Mouse (Mus musculus) midbrain, embryonic 15.5 days (tissue): ENCODE data around the gene Arhgap23. TPM values are rescaled to one million over a fixed set of nuclear protein-coding genes. Genes with fewer than 3 reads are reported as not detected.

Experiments used
- ATAC-seq: fragments of 200-750 bp; cut with Nextera tagmentation; replicated peaks from 2 replicates; pipeline ENCODE4 v1.8.0; 2017; ENCODE audit warnings: moderate TSS enrichment
- H3K27ac ChIP-seq: fragments of 300-500 bp; sonication (generic); 2 replicates; pipeline ENCODE4 v1.5.1; 2015; ENCODE audit warnings: mild to moderate bottlenecking, inconsistent platforms
- H3K27me3 ChIP-seq: fragments of 300-500 bp; sonication (generic); replicated peaks from 2 replicates; pipeline ENCODE4 v1.6.1; 2015; ENCODE audit warnings: inconsistent platforms
- H3K36me3 ChIP-seq: fragments of 300-500 bp; sonication (generic); replicated peaks from 2 replicates; pipeline ENCODE4 v1.6.1; 2015; ENCODE audit warnings: inconsistent platforms
- H3K4me1 ChIP-seq: fragments of 300-500 bp; sonication (generic); 2 replicates; pipeline ENCODE4 v1.6.1; 2015; ENCODE audit warnings: inconsistent platforms
- H3K4me2 ChIP-seq: fragments of 300-500 bp; sonication (generic); 2 replicates; pipeline ENCODE4 v1.6.1; 2015; ENCODE audit warnings: inconsistent platforms, mild to moderate bottlenecking, moderate library complexity
- H3K4me3 ChIP-seq: fragments of 300-500 bp; sonication (generic); 2 replicates; pipeline ENCODE4 v1.5.1; 2015; ENCODE audit warnings: mild to moderate bottlenecking, inconsistent platforms
- H3K9ac ChIP-seq: fragments of 300-500 bp; sonication (generic); 2 replicates; pipeline ENCODE4 v1.6.1; 2015; ENCODE audit warnings: mild to moderate bottlenecking, inconsistent platforms
- H3K9me3 ChIP-seq: fragments of 300-500 bp; sonication (generic); 2 replicates; pipeline ENCODE4 v1.6.1; 2016; ENCODE audit warnings: inconsistent platforms
- WGBS: fragments of 180-500 bp; shearing (Covaris S2); methylation state at CpG from one replicate; pipeline ENCODE4 v1.1.7; 2015; ENCODE audit warnings: mixed read lengths; 5-methylcytosine and 5-hydroxymethylcytosine counted together
- polyA plus RNA-seq: library from polyadenylated mRNA; unstranded; fragments of >200 nt; fragmentation: Nextera tagmentation; extraction: Ambion mirVana; gene quantifications from 2 replicates; pipeline ENCODE4 v1.2.1, GENCODE M21; 2015

The Arhgap23 gene
- polyA plus RNA-seq, 1 experiment from 2014 or later, result 10.9 TPM

DNA sequence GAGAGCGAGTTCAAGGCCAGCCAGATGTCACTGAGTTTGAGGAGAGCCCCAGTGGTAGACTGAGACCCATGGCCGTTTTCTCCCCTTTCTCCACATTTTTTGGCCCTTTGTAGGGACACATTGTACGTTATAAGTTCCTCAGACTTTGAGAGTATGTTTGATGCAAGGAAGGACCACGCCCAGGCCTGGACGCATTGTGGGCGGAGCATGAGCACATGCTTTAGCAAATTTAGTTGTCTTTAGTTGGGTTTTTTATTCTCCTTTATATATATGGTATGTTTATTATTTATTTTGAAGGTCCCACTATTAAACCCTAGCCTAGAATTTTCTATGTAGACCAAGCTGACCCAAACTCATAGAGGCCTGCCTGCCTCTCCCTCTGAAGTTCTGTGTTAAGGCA lies 63.0 kb downstream of the Arhgap23 start:
- H3K4me3 ChIP-seq, result no peak overlapping the region
- no peaks in the 10 kb centered on the region for H3K9me3 ChIP-seq
- H3K4me1 ChIP-seq, result no peaks in the 10 kb centered on the region
- H3K27me3 ChIP-seq, result no peaks in the 10 kb centered on the region
- no peak overlapping the region for H3K27ac ChIP-seq
- peaks cover 21% of the 10 kb centered on the region for H3K36me3 ChIP-seq
- H3K4me2 ChIP-seq, result no peak overlapping the region
- H3K9ac ChIP-seq, result no peak overlapping the region
- no peak for ATAC-seq
- 85% methylated on average over 6 of the region's 6 CpGs for WGBS

DNA sequence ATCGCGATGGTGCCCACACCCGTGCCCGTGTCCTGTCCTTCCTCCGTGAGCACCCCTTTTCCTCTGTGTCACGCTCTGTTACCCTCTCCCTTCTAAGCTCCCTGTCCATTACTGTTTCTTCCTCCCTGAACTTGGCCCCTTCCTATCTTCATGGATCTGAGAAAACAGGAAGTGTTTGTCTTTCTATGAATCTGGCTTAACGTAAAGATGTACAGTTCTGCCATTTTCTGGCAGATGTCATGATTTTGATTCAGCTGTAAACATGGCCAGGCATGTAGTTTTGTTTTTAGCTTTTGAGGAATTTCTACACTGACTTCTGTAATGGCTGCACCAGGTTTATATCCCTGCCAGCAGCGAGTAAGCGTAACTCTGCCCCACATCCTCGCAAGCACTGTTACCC lies 63.8 kb downstream of the Arhgap23 start:
- ATAC-seq, result no peak
- Histone ChIP-seq H3K4me2 (no peak overlapping the region), H3K27me3 (no peaks in the 10 kb centered on the region), H3K9ac (no peak overlapping the region), H3K27ac (no peak overlapping the region), H3K4me3 (no peak overlapping the region), H3K4me1 (no peaks in the 10 kb centered on the region), H3K36me3 (peaks cover 21% of the 10 kb centered on the region), H3K9me3 (no peaks in the 10 kb centered on the region)
- 91% methylated on average over 10 of the region's 10 CpGs for WGBS

DNA sequence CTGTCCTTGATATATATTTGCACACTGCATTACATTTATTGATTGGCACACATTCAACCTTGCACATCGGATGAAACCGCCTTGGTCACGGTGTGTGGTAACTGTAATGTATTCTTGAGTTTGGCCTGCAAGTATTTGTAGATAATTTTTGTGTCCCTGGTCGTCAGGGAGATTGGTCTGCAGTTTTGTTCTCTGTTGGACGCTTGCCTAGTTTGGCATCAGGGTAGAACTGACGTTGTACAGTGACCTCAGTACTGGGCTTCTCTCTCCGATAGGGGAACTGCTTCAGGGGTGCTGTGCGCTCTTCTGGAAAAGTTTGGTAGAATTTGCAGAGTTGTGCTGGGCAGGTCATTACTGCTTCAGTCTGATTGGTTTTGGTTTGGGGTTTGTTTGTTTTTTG lies 64.5 kb downstream of the Arhgap23 start:
- peaks cover 23% of the 10 kb centered on the region for H3K36me3 ChIP-seq

GRCm38 (mm10) chr11:97485661-97486060 lies 70.3 kb downstream of the Arhgap23 start:
- H3K27me3 ChIP-seq, result no peaks in the 10 kb centered on the region
- no peaks in the 10 kb centered on the region for H3K9me3 ChIP-seq
- H3K9ac ChIP-seq, result no peak overlapping the region
- no peak overlapping the region for H3K4me3 ChIP-seq
- 80% methylated on average over 8 of the region's 8 CpGs for WGBS
- H3K4me2 ChIP-seq, result no peak overlapping the region
- H3K4me1 ChIP-seq, result peaks cover 3% of the 10 kb centered on the region; the same call in 1 of the 2 replicates
- H3K27ac ChIP-seq, result no peak overlapping the region
- no peak for ATAC-seq
- peaks cover 15% of the 10 kb centered on the region; the same call in 1 of the 2 replicates for H3K36me3 ChIP-seq

More for the DNA sequence above, 64.5 kb downstream of the Arhgap23 start:
- Histone ChIP-seq H3K4me2 (no peak overlapping the region), H3K27ac (no peak overlapping the region), H3K4me3 (no peak overlapping the region), H3K4me1 (no peaks in the 10 kb centered on the region), H3K9me3 (no peaks in the 10 kb centered on the region), H3K27me3 (no peaks in the 10 kb centered on the region), H3K9ac (no peak overlapping the region)
- WGBS, result 80% methylated on average over 8 of the region's 8 CpGs
- no peak for ATAC-seq

DNA sequence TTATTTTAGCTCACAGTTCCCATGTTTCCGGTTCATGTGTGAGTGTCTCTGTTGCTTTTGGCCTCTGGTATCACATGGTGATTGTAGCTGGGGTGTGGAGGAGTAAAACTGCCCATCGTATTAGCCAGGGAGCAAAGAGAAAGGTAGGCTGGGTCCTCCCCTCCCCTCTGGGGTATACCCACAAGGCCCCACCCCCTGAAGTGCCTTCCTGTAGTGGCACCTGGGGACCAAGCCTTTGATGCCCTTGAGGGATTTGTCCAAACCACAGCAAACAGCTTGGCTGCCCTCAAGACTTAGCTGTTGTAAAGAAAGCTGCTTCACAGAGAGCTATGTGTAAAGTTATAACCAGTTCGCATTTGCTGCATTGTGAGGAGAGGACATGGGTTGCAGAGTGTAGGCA lies 72.3 kb downstream of the Arhgap23 start:
- 80% methylated on average over 3 of the region's 3 CpGs for WGBS
- H3K9me3 ChIP-seq, result no peaks in the 10 kb centered on the region
- H3K27me3 ChIP-seq, result no peaks in the 10 kb centered on the region
- H3K9ac ChIP-seq, result no peak overlapping the region
- no peak overlapping the region for H3K27ac ChIP-seq
- H3K36me3 ChIP-seq, result peaks cover 12% of the 10 kb centered on the region
- no peak overlapping the region for H3K4me3 ChIP-seq
- peaks cover 3% of the 10 kb centered on the region; the same call in 1 of the 2 replicates for H3K4me1 ChIP-seq
- H3K4me2 ChIP-seq, result no peak overlapping the region
- no peak for ATAC-seq

- Histone ChIP-seq H3K9me3 (no peaks in the 10 kb centered on the region), H3K4me2 (no peak overlapping the region), H3K9ac (no peak overlapping the region), H3K27me3 (no peaks in the 10 kb centered on the region), H3K27ac (no peak overlapping the region), H3K4me3 (no peak overlapping the region), H3K4me1 (peaks cover 3% of the 10 kb centered on the region; the same call in 1 of the 2 replicates), H3K36me3 (peaks cover 14% of the 10 kb centered on the region)
- WGBS, result 23% methylated on average over 16 of the region's 16 CpGs
- ATAC-seq, result peak; percentile 70; the same call in 1 of the 2 replicates
These were observed 74.4 kb downstream of the Arhgap23 start for GRCm38 (mm10) chr11:97489589-97490324.

DNA sequence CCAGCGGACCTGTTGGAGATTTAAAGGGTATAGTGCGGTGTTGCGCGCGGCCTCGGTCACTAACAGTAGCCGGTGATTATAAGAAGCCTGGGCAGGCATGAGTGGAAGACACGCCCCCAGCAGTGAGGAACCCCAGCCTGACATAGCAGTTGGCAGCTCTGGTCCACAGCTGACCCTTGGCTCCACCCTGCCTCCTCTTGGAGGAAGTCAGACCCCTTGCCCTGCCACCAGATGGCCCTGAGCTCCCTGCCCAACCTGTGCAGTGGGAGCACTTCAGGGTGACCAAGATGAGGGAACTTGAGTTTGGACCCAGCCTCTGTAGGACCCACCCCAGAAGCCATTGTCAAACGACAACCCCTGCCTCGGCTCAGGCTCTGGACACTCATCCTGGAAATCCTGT lies 76.3 kb downstream of the Arhgap23 start:
- 68% methylated on average over 10 of the region's 10 CpGs for WGBS

GRCm38 (mm10) chr11:97492836-97493235 lies 77.5 kb downstream of the Arhgap23 start:
- H3K4me1 ChIP-seq, result peaks cover 3% of the 10 kb centered on the region; the same call in 1 of the 2 replicates
- no peaks in the 10 kb centered on the region for H3K27me3 ChIP-seq
- no peak overlapping the region for H3K27ac ChIP-seq
- no peak overlapping the region for H3K4me3 ChIP-seq
- 89% methylated on average over 3 of the region's 3 CpGs for WGBS
- H3K9ac ChIP-seq, result no peak overlapping the region
- H3K36me3 ChIP-seq, result peaks cover 11% of the 10 kb centered on the region
- no peaks in the 10 kb centered on the region for H3K9me3 ChIP-seq
- ATAC-seq, result no peak
- no peak overlapping the region for H3K4me2 ChIP-seq

More for the DNA sequence above, 76.3 kb downstream of the Arhgap23 start:
- H3K27me3 ChIP-seq, result no peaks in the 10 kb centered on the region
- no peak overlapping the region for H3K9ac ChIP-seq
- H3K9me3 ChIP-seq, result no peaks in the 10 kb centered on the region
- H3K4me2 ChIP-seq, result no peak overlapping the region
- H3K4me3 ChIP-seq, result no peak overlapping the region
- no peak for ATAC-seq
- H3K27ac ChIP-seq, result no peak overlapping the region
- H3K36me3 ChIP-seq, result peaks cover 11% of the 10 kb centered on the region
- peaks cover 3% of the 10 kb centered on the region; the same call in 1 of the 2 replicates for H3K4me1 ChIP-seq

GRCm38 (mm10) chr11:97497543-97497942 lies 82.2 kb downstream of the Arhgap23 start:
- no peak overlapping the region for H3K9ac ChIP-seq
- WGBS, result 91% methylated on average over 4 of the region's 4 CpGs
- H3K27ac ChIP-seq, result no peak overlapping the region
- H3K4me1 ChIP-seq, result peaks cover 13% of the 10 kb centered on the region
- 0 out of 2 replicates have a peak, but pooled peaks cover 4% of the 10 kb centered on the region for H3K36me3 ChIP-seq
- no peak overlapping the region for H3K4me2 ChIP-seq
- ATAC-seq, result no peak
- H3K9me3 ChIP-seq, result no peaks in the 10 kb centered on the region
- no peak overlapping the region for H3K4me3 ChIP-seq
- H3K27me3 ChIP-seq, result peaks cover 33% of the 10 kb centered on the region

DNA sequence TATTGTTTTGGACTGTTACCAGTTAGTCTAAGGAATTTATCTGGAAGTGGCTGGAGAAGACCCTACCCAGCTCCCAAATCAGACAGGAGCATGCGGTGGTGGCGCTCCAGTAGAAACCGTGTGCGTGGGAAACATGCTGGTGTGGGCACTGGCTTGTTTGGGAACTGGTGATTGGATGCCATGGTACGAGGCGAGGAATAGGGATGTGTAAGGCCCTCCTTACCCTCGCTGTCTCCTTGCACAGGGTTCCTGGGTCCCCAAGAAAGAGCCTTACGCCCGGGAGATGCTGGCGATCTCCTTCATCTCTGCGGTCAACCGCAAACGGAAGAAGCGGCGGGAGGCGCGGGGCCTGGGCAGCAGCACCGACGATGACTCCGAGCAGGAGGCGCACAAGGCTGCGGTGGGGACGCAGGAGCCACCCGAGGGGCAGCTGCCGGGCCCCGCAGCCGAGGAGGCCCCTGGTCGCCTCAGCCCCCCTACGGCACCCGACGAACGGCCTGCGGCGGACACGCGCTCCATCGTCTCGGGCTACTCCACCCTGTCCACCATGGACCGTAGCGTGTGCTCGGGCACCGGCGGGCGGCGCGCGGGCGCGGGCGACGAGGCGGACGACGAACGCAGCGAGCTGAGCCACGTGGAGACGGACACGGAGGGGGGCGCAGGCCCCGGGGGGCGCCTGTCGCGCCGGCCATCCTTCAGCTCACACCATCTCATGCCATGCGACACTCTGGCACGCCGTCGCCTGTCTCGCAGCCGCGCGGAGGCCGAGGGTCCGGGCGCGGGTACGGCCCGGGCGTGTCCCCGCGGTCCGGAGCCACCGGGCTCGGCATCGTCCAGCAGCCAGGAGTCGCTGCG lies 84.8 kb downstream of the Arhgap23 start, which contains the start of gene 4933428G20Rik:
TSS of gene 4933428G20Rik (minus strand) at position 476 of the 855 bp plus-strand sequence.
- peak within 1 kb of the TSS; percentile 50 for H3K4me2 ChIP-seq
- ATAC-seq, result peak; percentile 46
- no peaks in the 10 kb centered on the region for H3K9me3 ChIP-seq
- peaks cover 33% of the 10 kb centered on the region for H3K27me3 ChIP-seq
- H3K36me3 ChIP-seq, result no peaks in the 10 kb centered on the region
- H3K27ac ChIP-seq, result no peak within 1 kb of the TSS
- H3K4me1 ChIP-seq, result peaks cover 13% of the 10 kb centered on the region
- peak within 1 kb of the TSS; percentile 28 for H3K4me3 ChIP-seq
- 8% methylated on average over 80 of the region's 88 CpGs for WGBS
- H3K9ac ChIP-seq, result peak within 1 kb of the TSS; percentile 16; the same call in 1 of the 2 replicates

DNA sequence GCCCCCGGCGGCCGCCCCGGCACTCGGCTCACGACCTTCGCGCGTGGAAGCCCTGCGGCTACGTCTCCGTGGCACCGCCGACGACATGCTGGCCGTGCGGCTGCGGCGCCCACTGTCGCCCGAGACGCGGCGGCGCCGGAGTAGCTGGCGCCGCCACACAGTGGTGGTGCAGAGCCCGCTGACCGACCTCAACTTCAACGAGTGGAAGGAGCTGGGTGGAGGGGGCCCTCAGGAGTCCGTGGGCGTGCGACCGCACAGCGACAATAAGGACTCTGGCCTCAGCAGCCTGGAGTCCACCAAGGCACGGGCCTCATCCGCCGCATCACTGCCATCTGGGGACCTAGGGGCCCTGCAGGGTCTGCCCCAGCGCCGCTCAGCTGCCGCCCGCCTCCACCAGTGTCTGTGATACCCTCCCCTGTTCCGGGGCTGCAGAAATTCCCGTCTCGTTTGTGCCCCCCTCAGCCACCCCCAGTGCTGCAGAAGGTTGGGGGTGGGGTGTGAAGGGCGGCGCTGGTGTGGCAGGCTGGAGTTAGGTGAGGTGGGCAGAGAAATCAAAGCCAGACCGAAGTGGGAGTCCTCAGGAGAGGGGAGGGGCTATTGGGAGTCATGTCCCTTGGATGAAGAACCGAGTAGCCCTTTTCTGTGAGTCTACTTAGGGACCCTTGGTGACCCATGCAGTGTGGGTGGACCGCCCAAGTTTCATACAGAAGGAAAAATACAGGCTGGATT lies 85.6 kb downstream of the Arhgap23 start:
- H3K27ac ChIP-seq, result no peak overlapping the region
- peak overlapping the region; percentile 28 for H3K4me3 ChIP-seq
- no peaks in the 10 kb centered on the region for H3K36me3 ChIP-seq
- peak overlapping the region; percentile 16; the same call in 1 of the 2 replicates for H3K9ac ChIP-seq
- peaks cover 13% of the 10 kb centered on the region for H3K4me1 ChIP-seq
- no peaks in the 10 kb centered on the region for H3K9me3 ChIP-seq
- peaks cover 33% of the 10 kb centered on the region for H3K27me3 ChIP-seq
- 8% methylated on average over 51 of the region's 51 CpGs for WGBS
- ATAC-seq, result peak; percentile 45
- H3K4me2 ChIP-seq, result peak overlapping the region; percentile 50

- Histone ChIP-seq H3K36me3 (no peaks in the 10 kb centered on the region), H3K4me2 (no peak overlapping the region), H3K27me3 (peaks cover 33% of the 10 kb centered on the region), H3K9ac (no peak overlapping the region), H3K9me3 (no peaks in the 10 kb centered on the region), H3K27ac (no peak overlapping the region), H3K4me3 (no peak overlapping the region), H3K4me1 (peaks cover 13% of the 10 kb centered on the region)
- no peak for ATAC-seq
- 50% methylated on average over 9 of the region's 9 CpGs for WGBS
These were observed 87.0 kb downstream of the Arhgap23 start for GRCm38 (mm10) chr11:97502383-97502782.
